Mouse (Mus musculus) kidney, postnatal 4 days (tissue): ENCODE results near the gene Mrgprf.

Source experiments
- DNase-seq, 2 experiments: peaks; one replicate each; pipeline ENCODE4 v3.0.0; 2021; ENCODE audit warnings: mixed read lengths in 2 of 2

The Mrgprf gene

DNA sequence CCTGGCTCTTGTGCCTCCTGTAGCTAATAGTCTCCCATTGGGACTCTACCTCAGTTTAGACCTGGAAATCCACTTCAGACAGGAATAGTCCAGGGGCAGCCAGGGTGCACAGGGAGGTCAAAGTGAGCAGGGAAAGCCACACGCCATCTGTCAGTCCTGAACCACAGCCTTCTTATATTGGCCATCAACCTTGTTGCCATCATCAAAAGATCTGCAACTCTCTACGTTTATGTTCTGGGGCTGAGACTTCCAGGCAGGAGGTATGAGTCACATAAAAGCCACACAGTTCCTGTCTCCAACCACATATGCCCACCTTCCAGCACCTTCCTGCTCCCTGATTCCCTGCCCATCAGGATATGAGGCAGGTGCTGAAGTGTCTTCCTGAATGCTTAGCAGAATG, 37.3 kb downstream of the Mrgprf start:
- no peak for DNase-seq

DNA sequence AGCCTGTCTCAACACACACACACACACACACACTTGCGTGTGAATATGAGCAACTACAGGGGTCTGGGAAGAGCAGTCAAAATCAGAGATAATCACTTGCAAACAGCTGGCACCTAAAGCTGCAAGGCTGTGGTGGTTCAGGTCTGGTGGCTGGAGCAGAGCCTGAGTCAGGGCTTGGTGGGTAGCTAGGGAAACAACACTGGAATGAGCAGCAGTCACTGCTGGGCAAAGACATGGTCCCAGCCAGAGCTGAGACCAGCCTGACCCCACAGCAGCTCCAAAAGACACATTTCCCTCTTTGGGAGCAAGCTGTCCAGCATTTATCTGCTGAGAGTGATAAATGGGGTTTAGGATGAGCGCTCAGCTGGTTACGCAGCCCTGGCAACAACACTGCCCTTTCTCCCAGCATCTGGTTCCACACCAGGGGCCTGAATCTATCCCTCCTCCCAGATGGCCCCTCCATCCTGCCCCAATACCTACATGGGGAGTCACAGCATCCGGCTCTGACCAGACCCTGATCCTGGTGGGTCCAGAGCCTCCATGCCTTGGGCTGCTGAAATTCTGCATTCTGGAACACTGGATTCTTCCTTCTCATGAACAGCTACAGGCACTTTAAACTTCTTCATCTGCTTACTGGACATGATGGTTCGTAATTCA, 39.7 kb downstream of the Mrgprf start:
- peak in 1 of 2 experiments; percentile 15 for DNase-seq
